Mouse (Mus musculus) limb, embryonic 15.5 days (tissue): ENCODE results near the gene Pdhb. TPM values are rescaled to one million over a fixed set of nuclear protein-coding genes. Genes with fewer than 3 reads are reported as not detected.

Experiments
- ATAC-seq: fragments of 200-750 bp; cut with Nextera tagmentation; 2 replicates; pipeline ENCODE4 v1.8.0; 2017; ENCODE audit warnings: low read depth, moderate TSS enrichment; ENCODE audit not compliant: insufficient number of reproducible peaks, low FRiP score, low TSS enrichment
- H3K27ac ChIP-seq: fragments of 300-500 bp; sonication (generic); 2 replicates; pipeline ENCODE4 v1.5.1; 2015; ENCODE audit warnings: moderate library complexity, mild to moderate bottlenecking, inconsistent platforms
- H3K27me3 ChIP-seq: fragments of 300-500 bp; sonication (generic); 2 replicates; pipeline ENCODE4 v1.6.1; 2015; ENCODE audit warnings: inconsistent platforms
- H3K36me3 ChIP-seq: fragments of 300-500 bp; sonication (generic); 2 replicates; pipeline ENCODE4 v1.6.1; 2015; ENCODE audit warnings: inconsistent platforms
- H3K4me1 ChIP-seq: fragments of 300-500 bp; sonication (generic); 2 replicates; pipeline ENCODE4 v1.6.1; 2015; ENCODE audit warnings: inconsistent platforms
- H3K4me2 ChIP-seq: fragments of 300-500 bp; sonication (generic); 2 replicates; pipeline ENCODE4 v1.6.1; 2015; ENCODE audit warnings: mild to moderate bottlenecking, inconsistent platforms
- H3K4me3 ChIP-seq: fragments of 300-500 bp; sonication (generic); 2 replicates; pipeline ENCODE4 v1.5.1; 2015; ENCODE audit warnings: mild to moderate bottlenecking, inconsistent platforms
- H3K9ac ChIP-seq: fragments of 300-500 bp; sonication (generic); 2 replicates; pipeline ENCODE4 v1.6.1; 2015; ENCODE audit warnings: inconsistent platforms
- H3K9me3 ChIP-seq: fragments of 300-500 bp; sonication (generic); 2 replicates; pipeline ENCODE4 v1.6.1; 2016; ENCODE audit warnings: inconsistent platforms
- WGBS: fragments of 180-500 bp; shearing (Covaris S2); methylation state at CpG from one replicate; pipeline ENCODE4 v1.1.7; 2015; 5-methylcytosine and 5-hydroxymethylcytosine counted together
- polyA plus RNA-seq: library from polyadenylated mRNA; unstranded; fragments of >200 nt; fragmentation: Nextera tagmentation; extraction: Ambion mirVana; gene quantifications from 2 replicates; pipeline ENCODE4 v1.2.1, GENCODE M21; 2015

Gene Pdhb
- polyA plus RNA-seq, 1 experiment from 2014 or later: 171 TPM

GRCm38 (mm10) chr14:8212996-8213395, 40.2 kb upstream of the Pdhb start:
- H3K27ac ChIP-seq: no peak overlapping the region

GRCm38 (mm10) chr14:8209896-8210295, 37.1 kb upstream of the Pdhb start:
- H3K27me3 ChIP-seq: no peaks in the 10 kb centered on the region
- H3K4me2 ChIP-seq: no peak overlapping the region
- H3K27ac ChIP-seq: no peak overlapping the region
- ATAC-seq: no peak
- no peak overlapping the region for H3K4me3 ChIP-seq
- no peaks in the 10 kb centered on the region for H3K9me3 ChIP-seq
- H3K36me3 ChIP-seq: no peaks in the 10 kb centered on the region
- 93% methylated on average over 2 of the region's 2 CpGs for WGBS
- H3K4me1 ChIP-seq: peaks cover 7% of the 10 kb centered on the region; the same call in 1 of the 2 replicates
- H3K9ac ChIP-seq: no peak overlapping the region

More at GRCm38 (mm10) chr14:8212996-8213395, 40.2 kb upstream of the Pdhb start:
- no peak for ATAC-seq
- H3K36me3 ChIP-seq: no peaks in the 10 kb centered on the region
- H3K4me3 ChIP-seq: no peak overlapping the region
- no peaks in the 10 kb centered on the region for H3K9me3 ChIP-seq
- WGBS: 78% methylated on average over 2 of the region's 2 CpGs
- H3K27me3 ChIP-seq: no peaks in the 10 kb centered on the region
- H3K9ac ChIP-seq: no peak overlapping the region
- no peak overlapping the region for H3K4me2 ChIP-seq
- H3K4me1 ChIP-seq: peaks cover 16% of the 10 kb centered on the region

- H3K27ac ChIP-seq: no peak overlapping the region
- H3K27me3 ChIP-seq: no peaks in the 10 kb centered on the region
- no peak for ATAC-seq
These were observed 36.1 kb upstream of the Pdhb start for GRCm38 (mm10) chr14:8208876-8209275.

GRCm38 (mm10) chr14:8207543-8207942, 34.7 kb upstream of the Pdhb start:
- H3K9ac ChIP-seq: no peak overlapping the region
- 82% methylated on average over 5 of the region's 5 CpGs for WGBS
- no peaks in the 10 kb centered on the region for H3K36me3 ChIP-seq
- no peak for ATAC-seq
- no peak overlapping the region for H3K4me2 ChIP-seq
- no peak overlapping the region for H3K4me3 ChIP-seq
- no peaks in the 10 kb centered on the region for H3K27me3 ChIP-seq
- H3K4me1 ChIP-seq: no peaks in the 10 kb centered on the region
- H3K27ac ChIP-seq: no peak overlapping the region
- no peaks in the 10 kb centered on the region for H3K9me3 ChIP-seq

More at GRCm38 (mm10) chr14:8208876-8209275, 36.1 kb upstream of the Pdhb start:
- Histone ChIP-seq H3K4me1 (0 out of 2 replicates have a peak, but pooled peaks cover 3% of the 10 kb centered on the region), H3K4me2 (no peak overlapping the region), H3K36me3 (no peaks in the 10 kb centered on the region), H3K9me3 (no peaks in the 10 kb centered on the region), H3K4me3 (no peak overlapping the region), H3K9ac (no peak overlapping the region)
- WGBS: 73% methylated on average over 3 of the region's 3 CpGs

- H3K36me3 ChIP-seq: no peaks in the 10 kb centered on the region
- no peak overlapping the region for H3K27ac ChIP-seq
- 17% methylated on average over 5 of the region's 5 CpGs for WGBS
- no peak overlapping the region for H3K4me3 ChIP-seq
- H3K4me1 ChIP-seq: no peaks in the 10 kb centered on the region
- no peaks in the 10 kb centered on the region for H3K9me3 ChIP-seq
- H3K27me3 ChIP-seq: no peaks in the 10 kb centered on the region
- H3K9ac ChIP-seq: no peak overlapping the region
- ATAC-seq: no peak
- H3K4me2 ChIP-seq: no peak overlapping the region
These were observed 34.3 kb upstream of the Pdhb start for GRCm38 (mm10) chr14:8207105-8207504.

- Histone ChIP-seq H3K4me2 (no peak overlapping the region), H3K36me3 (no peaks in the 10 kb centered on the region), H3K9me3 (no peaks in the 10 kb centered on the region), H3K9ac (no peak overlapping the region), H3K4me1 (no peaks in the 10 kb centered on the region), H3K27ac (no peak overlapping the region), H3K4me3 (no peak overlapping the region), H3K27me3 (no peaks in the 10 kb centered on the region)
- WGBS: 37% methylated on average over 9 of the region's 9 CpGs
- no peak for ATAC-seq
These were observed 33.5 kb upstream of the Pdhb start for GRCm38 (mm10) chr14:8206179-8206910.

GRCm38 (mm10) chr14:8201715-8202114, 28.9 kb upstream of the Pdhb start:
- no peaks in the 10 kb centered on the region for H3K27me3 ChIP-seq
- H3K9ac ChIP-seq: no peak overlapping the region
- ATAC-seq: no peak
- no peak overlapping the region for H3K27ac ChIP-seq
- WGBS: 74% methylated on average over 3 of the region's 3 CpGs
- H3K4me2 ChIP-seq: no peak overlapping the region
- H3K9me3 ChIP-seq: no peaks in the 10 kb centered on the region
- no peaks in the 10 kb centered on the region for H3K36me3 ChIP-seq
- H3K4me3 ChIP-seq: no peak overlapping the region
- H3K4me1 ChIP-seq: no peaks in the 10 kb centered on the region

- no peak for ATAC-seq
- no peak overlapping the region for H3K27ac ChIP-seq
- no peaks in the 10 kb centered on the region for H3K36me3 ChIP-seq
- no peak overlapping the region for H3K4me2 ChIP-seq
- H3K9me3 ChIP-seq: no peaks in the 10 kb centered on the region
- no peaks in the 10 kb centered on the region for H3K4me1 ChIP-seq
- no peak overlapping the region for H3K4me3 ChIP-seq
- WGBS: 76% methylated on average over 5 of the region's 5 CpGs
- H3K9ac ChIP-seq: no peak overlapping the region
- H3K27me3 ChIP-seq: no peaks in the 10 kb centered on the region
These were observed 27.9 kb upstream of the Pdhb start for GRCm38 (mm10) chr14:8200769-8201168.

- no peak overlapping the region for H3K27ac ChIP-seq
- no peaks in the 10 kb centered on the region for H3K27me3 ChIP-seq
- no peak for ATAC-seq
- no peak overlapping the region for H3K9ac ChIP-seq
- H3K36me3 ChIP-seq: no peaks in the 10 kb centered on the region
- no peaks in the 10 kb centered on the region for H3K4me1 ChIP-seq
- H3K4me3 ChIP-seq: no peak overlapping the region
- H3K9me3 ChIP-seq: no peaks in the 10 kb centered on the region
- 82% methylated on average over 6 of the region's 6 CpGs for WGBS
- no peak overlapping the region for H3K4me2 ChIP-seq
These were observed 19.9 kb upstream of the Pdhb start for GRCm38 (mm10) chr14:8192727-8193126.

- Histone ChIP-seq H3K27me3 (no peaks in the 10 kb centered on the region), H3K9me3 (no peaks in the 10 kb centered on the region), H3K9ac (no peak overlapping the region), H3K27ac (no peak overlapping the region), H3K36me3 (no peaks in the 10 kb centered on the region), H3K4me1 (no peaks in the 10 kb centered on the region), H3K4me3 (no peak overlapping the region), H3K4me2 (no peak overlapping the region)
- ATAC-seq: no peak
- 39% methylated on average over 12 of the region's 12 CpGs for WGBS
These were observed 18.6 kb upstream of the Pdhb start for GRCm38 (mm10) chr14:8191331-8191965.

GRCm38 (mm10) chr14:8190556-8190955, 17.7 kb upstream of the Pdhb start:
- no peak overlapping the region for H3K27ac ChIP-seq
- no peak overlapping the region for H3K4me3 ChIP-seq
- H3K36me3 ChIP-seq: no peaks in the 10 kb centered on the region
- no peaks in the 10 kb centered on the region for H3K4me1 ChIP-seq
- no peaks in the 10 kb centered on the region for H3K9me3 ChIP-seq
- no peak overlapping the region for H3K9ac ChIP-seq
- H3K4me2 ChIP-seq: no peak overlapping the region
- no peak for ATAC-seq
- no peaks in the 10 kb centered on the region for H3K27me3 ChIP-seq
- WGBS: 94% methylated on average over 3 of the region's 3 CpGs

GRCm38 (mm10) chr14:8186278-8187045, 13.6 kb upstream of the Pdhb start:
- Histone ChIP-seq H3K36me3 (no peaks in the 10 kb centered on the region), H3K4me2 (no peak overlapping the region), H3K9me3 (no peaks in the 10 kb centered on the region), H3K27ac (no peak overlapping the region), H3K9ac (no peak overlapping the region), H3K4me1 (no peaks in the 10 kb centered on the region), H3K27me3 (no peaks in the 10 kb centered on the region), H3K4me3 (no peak overlapping the region)
- no peak for ATAC-seq
- WGBS: 82% methylated on average over 6 of the region's 6 CpGs
